Mouse (Mus musculus) brown adipose tissue, adult 24 weeks (tissue): ENCODE measurements around the gene Foxf1. TPM values are rescaled to one million over a fixed set of nuclear protein-coding genes. Genes with fewer than 3 reads are reported as not detected.

Experiments
- H3K27ac ChIP-seq: fragments of 200-500 bp; replicated peaks from 2 replicates; pipeline ENCODE4 v1.5.1; 2012; ENCODE audit warnings: low read depth, mild to moderate bottlenecking, low read length
- H3K4me1 ChIP-seq: fragments of 200-500 bp; 2 replicates; pipeline ENCODE4 v1.6.1; 2012; ENCODE audit warnings: low read length, mixed read lengths; ENCODE audit not compliant: control insufficient read depth, insufficient read depth, insufficient read length
- H3K4me3 ChIP-seq: fragments of 200-500 bp; 2 replicates; pipeline ENCODE4 v1.5.1; 2012; ENCODE audit warnings: low read depth, mild to moderate bottlenecking, low read length, moderate library complexity; ENCODE audit not compliant: insufficient read depth
- polyA plus RNA-seq: library from polyadenylated mRNA; stranded (reverse); fragments of >200 nt; gene quantifications from 2 replicates; pipeline ENCODE4 v1.2.4, GENCODE M21; 2012; ENCODE audit not compliant: missing spikeins, insufficient read depth, insufficient read length

The Foxf1 gene
- polyA plus RNA-seq, 1 experiment, result not detected

GRCm38 (mm10) chr8:121089631-121090380 is 5.6 kb downstream of the Foxf1 start:
- Histone ChIP-seq H3K4me3 (no peak overlapping the region), H3K27ac (no peak overlapping the region), H3K4me1 (no peaks in the 10 kb centered on the region)

GRCm38 (mm10) chr8:121090716-121091115 is 6.5 kb downstream of the Foxf1 start:
- no peaks in the 10 kb centered on the region for H3K4me1 ChIP-seq
- H3K27ac ChIP-seq, result no peak overlapping the region
- H3K4me3 ChIP-seq, result no peak overlapping the region

GRCm38 (mm10) chr8:121092141-121092540 is 8.0 kb downstream of the Foxf1 start:
- no peak overlapping the region for H3K4me3 ChIP-seq
- no peak overlapping the region for H3K27ac ChIP-seq
- H3K4me1 ChIP-seq, result no peaks in the 10 kb centered on the region

GRCm38 (mm10) chr8:121092627-121093026 is 8.4 kb downstream of the Foxf1 start:
- H3K4me3 ChIP-seq, result no peak overlapping the region
- H3K4me1 ChIP-seq, result no peaks in the 10 kb centered on the region
- no peak overlapping the region for H3K27ac ChIP-seq

- H3K4me1 ChIP-seq, result no peaks in the 10 kb centered on the region
- no peak overlapping the region for H3K4me3 ChIP-seq
- no peak overlapping the region for H3K27ac ChIP-seq
These were observed 9.3 kb downstream of the Foxf1 start for GRCm38 (mm10) chr8:121093496-121093895.

GRCm38 (mm10) chr8:121104049-121104818 is 20.0 kb downstream of the Foxf1 start:
- Histone ChIP-seq H3K4me3 (no peak overlapping the region), H3K4me1 (no peaks in the 10 kb centered on the region), H3K27ac (no peak overlapping the region)

GRCm38 (mm10) chr8:121107668-121108656 is 23.8 kb downstream of the Foxf1 start, which contains the start of gene Mthfsd:
Gene Mthfsd, minus strand, starts transcription at chr8:121108392.
- Histone ChIP-seq H3K4me1 (no peaks in the 10 kb centered on the region), H3K4me3 (peak within 1 kb of the TSS; percentile 92), H3K27ac (peak within 1 kb of the TSS; percentile 54)

GRCm38 (mm10) chr8:121108657-121109056 is 24.5 kb downstream of the Foxf1 start:
- no peaks in the 10 kb centered on the region for H3K4me1 ChIP-seq
- peak overlapping the region; percentile 33; the same call in 1 of the 2 replicates for H3K27ac ChIP-seq
- H3K4me3 ChIP-seq, result peak overlapping the region; percentile 92

- Histone ChIP-seq H3K27ac (no peak overlapping the region), H3K4me3 (no peak overlapping the region), H3K4me1 (no peaks in the 10 kb centered on the region)
These were observed 27.1 kb downstream of the Foxf1 start for GRCm38 (mm10) chr8:121111145-121111907.

GRCm38 (mm10) chr8:121113261-121113660 is 29.1 kb downstream of the Foxf1 start:
- Histone ChIP-seq H3K4me1 (no peaks in the 10 kb centered on the region), H3K27ac (no peak overlapping the region), H3K4me3 (no peak overlapping the region)

GRCm38 (mm10) chr8:121115136-121115535 is 30.9 kb downstream of the Foxf1 start:
- Histone ChIP-seq H3K27ac (no peak overlapping the region), H3K4me1 (no peaks in the 10 kb centered on the region), H3K4me3 (no peak overlapping the region)

GRCm38 (mm10) chr8:121115948-121116347 is 31.8 kb downstream of the Foxf1 start, which contains the start of gene Foxc2:
Gene Foxc2, plus strand, starts transcription at chr8:121116171.
- no peak within 1 kb of the TSS for H3K27ac ChIP-seq

GRCm38 (mm10) chr8:121116591-121117185 is 32.5 kb downstream of the Foxf1 start:
- H3K4me1 ChIP-seq, result no peaks in the 10 kb centered on the region
- peak overlapping the region; percentile 75 for H3K4me3 ChIP-seq
- H3K27ac ChIP-seq, result no peak overlapping the region

More at GRCm38 (mm10) chr8:121115948-121116347, 31.8 kb downstream of the Foxf1 start, which contains the start of gene Foxc2:
- Histone ChIP-seq H3K4me1 (no peaks in the 10 kb centered on the region), H3K4me3 (peak within 1 kb of the TSS; percentile 75)

- no peak overlapping the region for H3K27ac ChIP-seq
- H3K4me3 ChIP-seq, result peak overlapping the region; percentile 75
- H3K4me1 ChIP-seq, result no peaks in the 10 kb centered on the region
These were observed 33.0 kb downstream of the Foxf1 start for GRCm38 (mm10) chr8:121117186-121117651.
